Mouse (Mus musculus) embryo, embryonic 11 days (tissue): ENCODE results near the gene Babam1.

Source experiments
- DNase-seq: peaks from one replicate; pipeline ENCODE4 v3.0.0-alpha.2; 2015

Gene Babam1

DNA sequence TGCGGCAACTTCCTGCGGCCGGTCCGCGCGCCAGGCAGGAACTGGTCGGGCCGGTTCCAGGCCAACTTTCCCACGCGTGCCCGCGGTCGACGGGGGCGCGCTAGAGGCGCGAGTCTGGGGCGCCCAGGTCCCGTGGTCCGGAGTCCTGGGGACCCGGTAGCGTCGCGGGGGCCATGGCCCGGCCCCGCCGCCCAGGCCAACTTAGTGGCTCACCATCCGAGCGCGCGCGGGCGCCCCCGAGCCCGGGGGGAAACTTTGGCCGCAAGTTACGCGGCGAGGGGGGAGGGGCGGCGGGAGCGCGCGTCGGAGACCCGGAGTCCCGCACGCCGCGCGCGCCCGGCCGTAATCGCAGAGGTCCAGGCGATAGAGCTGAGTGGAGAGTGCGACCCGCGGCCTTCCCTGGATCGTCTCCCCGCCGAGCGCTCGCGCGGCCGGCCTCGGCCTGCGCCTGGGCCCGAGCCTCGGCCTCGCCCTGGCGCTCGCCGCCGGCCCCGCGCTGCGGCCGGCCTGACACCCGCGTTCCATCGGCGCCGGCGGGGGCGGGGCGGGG, 15.2 kb upstream of the Babam1 start, which contains the start of gene Nr2f6:
Gene Nr2f6, minus strand, starts transcription at position 540 of the 550 bp plus-strand sequence.
- DNase-seq: peak; percentile 90

DNA sequence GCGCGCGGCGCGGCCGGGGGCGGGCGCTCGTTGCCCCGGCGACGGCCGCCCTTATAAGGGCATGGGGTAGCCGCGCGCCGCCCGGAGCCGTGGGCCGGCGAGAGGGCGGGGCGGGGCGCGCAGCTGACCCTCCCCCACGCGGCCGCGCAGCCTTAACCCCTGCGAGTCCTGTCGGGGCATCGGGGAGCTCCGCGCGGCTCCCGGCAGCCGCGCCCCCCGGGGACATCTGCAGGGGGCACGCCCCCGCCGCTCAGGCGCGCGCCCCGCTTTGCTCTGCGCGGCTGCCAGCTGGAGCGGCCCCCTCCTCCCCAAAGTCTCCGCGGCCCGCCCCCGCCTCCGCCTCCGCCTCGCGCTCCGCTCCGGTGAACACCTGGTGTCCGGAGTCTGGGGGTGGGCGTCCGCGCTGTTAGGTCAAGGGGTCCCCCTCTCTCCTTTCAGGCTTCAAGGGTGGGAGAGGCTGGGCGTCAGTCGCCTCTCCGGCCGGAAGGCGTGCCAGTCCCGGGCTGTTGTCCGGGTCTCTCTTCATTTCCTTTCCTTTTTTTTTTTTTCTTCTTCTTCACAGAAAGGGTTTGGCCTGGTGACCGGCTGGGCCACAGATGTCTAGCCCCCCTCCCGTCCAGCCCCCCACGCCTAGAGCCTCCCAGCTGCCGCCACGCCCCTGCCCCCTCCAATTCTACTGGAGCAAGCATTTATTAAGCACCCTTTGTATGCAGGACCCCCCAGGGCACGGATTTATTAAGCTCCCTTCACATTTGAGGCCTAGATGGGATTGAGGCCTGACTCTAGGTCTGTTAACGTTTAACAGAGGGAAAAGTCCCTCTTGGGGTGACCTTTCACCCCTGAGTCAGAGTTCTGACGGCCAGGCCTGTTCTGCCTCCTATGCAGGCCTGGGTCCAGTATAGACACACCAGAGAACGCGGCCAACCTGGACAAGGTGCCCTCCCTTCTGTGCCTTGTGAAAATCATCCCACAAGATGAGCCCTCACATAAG, 14.4 kb upstream of the Babam1 start:
- DNase-seq: peak; percentile 95

DNA sequence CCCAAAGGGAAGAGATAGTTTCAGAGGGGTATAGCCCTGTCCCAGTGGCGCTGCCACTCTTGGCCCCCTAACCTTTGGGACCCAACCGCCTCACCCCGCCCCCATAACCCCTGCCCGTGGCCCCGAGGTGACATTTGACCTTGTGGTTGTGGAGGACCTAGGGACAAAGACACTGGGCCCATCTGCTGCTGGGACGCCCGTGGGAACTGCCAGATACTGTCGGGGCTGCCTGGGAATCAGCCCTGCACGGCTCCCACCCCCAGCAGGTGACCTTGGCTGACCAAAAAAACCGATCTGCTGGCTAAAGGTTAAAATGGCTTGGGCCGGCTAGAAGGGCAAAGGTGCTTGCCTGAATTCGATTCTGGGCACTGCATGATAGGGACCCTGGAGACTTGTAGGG, 13.3 kb upstream of the Babam1 start:
- DNase-seq: peak; percentile 41

DNA sequence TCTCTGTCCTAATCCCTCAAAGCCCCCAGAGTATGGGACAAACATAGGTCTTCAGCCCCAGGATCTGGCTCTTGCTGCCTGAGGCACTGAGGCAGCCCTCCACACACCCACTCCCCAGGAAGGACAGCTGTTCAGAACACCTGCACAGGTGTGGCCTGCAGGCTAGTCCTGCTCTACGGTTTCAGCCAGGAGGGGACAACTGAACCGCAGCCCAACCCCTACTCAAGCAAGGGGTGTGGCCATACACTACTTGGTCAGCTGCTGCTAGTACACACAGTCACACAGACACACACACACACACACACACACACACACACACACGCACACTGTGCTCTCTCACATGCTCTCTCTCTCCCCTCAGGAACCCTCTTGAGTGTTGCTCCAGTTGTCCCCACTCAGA, 12.8 kb upstream of the Babam1 start:
- DNase-seq: no peak

DNA sequence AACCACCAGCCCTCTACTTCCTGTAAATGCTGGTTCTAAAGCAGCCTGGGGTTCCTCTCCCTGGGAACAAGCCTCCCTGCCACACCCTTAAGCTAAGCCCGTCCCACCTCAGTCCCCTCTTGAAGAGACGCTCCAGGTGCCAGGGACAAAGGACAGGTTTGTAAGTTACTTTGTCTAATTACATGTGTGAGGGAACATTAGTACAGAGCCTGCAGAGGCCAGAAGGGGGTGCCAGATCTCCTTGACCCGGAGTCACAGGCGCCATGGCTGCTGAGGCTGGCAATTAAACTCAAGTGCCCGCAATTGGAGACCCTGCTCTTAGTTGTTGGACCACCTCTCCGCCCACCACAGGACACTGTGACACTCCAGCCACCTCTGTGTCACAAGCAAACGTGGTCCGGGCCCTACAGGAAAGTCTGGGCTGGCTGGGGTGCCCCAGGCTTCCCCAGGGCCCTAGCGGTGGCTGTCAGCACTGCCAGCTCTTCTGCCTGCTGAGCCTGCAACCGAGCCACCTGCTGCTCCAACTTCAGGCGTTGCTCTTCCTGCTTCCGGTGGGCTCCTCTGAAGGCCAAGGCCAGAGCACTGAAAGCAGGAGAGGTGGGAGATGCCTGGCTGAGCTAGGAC, 11.3 kb upstream of the Babam1 start:
- DNase-seq: no peak

DNA sequence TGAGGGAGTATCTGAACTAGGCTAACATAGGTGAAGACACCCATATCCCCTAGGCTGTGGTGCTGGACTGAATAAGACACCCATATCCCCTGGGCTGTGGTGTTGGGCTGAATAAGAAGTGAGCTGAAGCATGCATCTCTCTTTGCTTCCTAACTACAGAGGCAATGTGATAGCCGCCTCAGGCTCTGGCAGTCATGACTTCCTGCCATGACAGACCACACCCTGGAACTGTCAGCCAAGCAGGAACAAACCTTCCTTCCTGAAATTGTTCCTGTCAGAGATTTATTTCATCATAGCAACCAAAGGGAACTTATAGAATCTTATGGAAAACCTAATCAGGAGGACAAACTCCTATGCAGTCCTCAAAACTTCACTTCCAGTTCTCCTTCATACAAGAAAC, 8.4 kb upstream of the Babam1 start:
- no peak for DNase-seq

DNA sequence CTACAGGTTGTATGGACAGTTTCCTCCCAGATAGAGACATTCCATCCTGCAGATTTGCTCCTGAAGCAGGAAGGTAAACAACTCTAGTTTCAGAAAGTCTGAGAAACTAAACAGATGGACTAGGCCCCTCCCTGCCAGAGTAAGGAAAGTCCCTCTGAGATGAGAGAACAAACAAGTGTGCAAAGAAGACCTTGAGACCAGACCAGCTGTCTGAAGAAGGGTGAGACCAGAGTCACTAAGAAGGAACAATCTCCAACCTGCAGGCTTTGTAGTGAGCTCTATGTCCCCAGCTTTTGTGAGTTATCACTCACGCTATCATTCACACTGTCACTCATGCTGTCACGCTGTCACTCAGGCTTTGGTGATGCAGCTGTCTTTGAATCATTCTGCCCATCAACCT, 5.0 kb upstream of the Babam1 start:
- no peak for DNase-seq

DNA sequence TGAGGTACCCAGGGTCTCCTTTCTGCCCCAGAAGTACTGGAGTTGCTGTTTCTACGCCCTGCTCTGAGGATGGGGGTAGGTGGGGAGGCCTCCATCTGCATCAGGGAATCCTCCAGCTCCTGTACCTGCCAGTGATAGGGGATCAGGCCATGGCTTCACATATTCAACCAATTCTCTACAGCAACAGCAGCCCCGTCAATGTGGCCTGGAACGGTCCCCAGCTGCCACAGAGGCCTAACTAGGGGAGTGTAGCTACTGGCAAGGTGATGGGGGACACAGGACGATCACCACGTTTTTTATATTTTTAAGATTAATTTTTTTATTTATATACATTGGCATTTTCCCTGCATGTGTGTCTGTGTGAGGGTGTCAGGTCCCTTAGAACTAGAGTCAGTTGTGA, 4.3 kb upstream of the Babam1 start:
- no peak for DNase-seq

DNA sequence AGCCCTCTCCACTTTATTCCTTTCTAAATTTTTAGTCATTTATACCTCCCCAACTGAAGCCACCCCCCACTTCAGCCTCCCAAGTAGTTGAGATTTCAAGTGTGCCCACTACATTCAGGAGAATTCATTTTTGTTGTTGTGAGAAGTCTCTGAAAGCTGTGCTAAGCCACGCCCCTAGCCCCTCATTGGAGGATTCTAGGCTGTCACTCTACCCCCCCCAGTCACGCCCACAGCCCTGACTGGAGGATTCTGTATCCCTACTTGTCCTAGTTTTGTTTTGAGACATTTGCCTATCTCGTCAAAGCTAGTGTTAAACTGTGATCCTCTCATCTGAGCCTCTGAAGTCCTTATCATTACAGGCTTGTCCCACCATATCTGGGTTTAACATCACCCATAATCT, 3.8 kb upstream of the Babam1 start:
- DNase-seq: peak; percentile 76

DNA sequence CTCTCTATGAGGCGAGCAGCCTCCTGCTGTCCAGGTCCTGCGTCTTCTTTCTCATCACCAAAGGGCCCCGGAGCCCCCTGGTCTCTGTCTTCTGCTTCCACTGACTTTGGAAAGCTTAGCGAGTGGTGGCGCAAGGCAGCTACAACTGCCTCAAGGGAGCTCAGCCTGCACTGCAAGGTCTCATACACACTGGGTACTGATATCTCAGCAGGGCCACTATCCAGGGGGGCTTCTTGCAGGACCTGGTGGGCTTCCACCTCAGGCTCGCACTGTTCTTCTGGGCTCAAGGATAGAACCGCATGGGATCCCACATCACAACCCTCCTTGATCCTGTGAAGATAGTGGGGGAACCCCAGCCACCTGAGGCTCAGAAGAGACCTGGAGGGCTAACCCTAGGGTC, 2.2 kb upstream of the Babam1 start:
- no peak for DNase-seq

DNA sequence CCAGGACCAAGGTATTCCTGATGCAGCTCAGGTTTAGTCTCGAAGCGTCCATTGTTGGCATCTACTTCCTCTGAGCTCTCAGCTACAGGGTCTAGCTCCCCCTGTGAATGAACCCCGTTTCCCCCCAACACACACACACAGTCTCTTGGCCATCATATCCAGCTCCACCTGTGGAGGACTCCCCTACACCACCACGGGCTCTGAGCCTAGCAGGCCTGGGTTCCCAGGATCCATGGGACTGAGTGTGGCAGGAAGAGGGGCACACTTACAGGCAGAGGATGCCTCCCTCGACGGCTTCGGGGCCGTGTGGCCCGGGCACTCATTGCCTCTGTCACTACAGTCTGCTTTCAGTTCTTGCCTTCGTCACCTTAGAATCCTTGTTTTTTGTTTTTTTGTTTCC, 1.6 kb upstream of the Babam1 start:
- no peak for DNase-seq

DNA sequence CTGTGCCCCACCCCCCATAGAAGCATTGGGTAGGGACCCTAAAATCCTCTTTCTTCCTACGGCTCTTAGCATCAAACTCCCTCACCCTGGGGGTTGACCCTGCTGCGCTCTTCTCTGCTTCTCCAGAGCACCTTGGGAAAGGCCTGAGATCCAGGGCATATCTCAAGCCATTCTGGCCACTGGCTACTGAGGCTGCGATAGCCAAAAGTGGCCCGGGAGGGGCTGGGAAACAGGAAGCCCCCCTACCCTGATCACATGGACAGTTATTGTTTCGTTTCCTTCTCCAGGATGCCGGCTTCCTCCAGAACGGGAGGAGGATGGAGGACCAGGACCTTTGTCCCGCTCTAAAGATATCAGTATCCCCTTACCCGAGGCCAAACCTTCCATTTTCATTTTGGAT, 1.0 kb upstream of the Babam1 start, which contains the start of gene Ushbp1:
Gene Ushbp1, minus strand, starts transcription at position 174 of the 400 bp plus-strand sequence.
- no peak for DNase-seq

DNA sequence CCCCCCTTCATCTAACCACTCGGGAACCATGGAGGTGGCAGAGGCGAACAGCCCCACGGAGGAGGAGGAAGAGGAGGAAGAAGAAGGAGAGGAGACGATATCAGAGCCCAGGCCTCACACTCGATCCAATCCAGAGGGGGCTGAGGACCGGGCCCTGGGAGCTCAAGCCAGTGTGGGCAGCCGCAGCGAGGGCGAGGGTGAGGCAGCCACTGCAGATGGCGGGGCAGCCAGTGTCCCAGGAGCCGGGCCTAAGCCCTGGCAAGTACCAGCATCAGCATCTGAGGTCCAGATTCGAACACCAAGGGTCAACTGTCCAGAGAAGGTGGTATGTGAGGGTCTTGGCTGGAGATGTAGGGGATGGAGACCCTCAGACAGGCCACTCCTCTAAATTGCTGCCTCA, 1.0 kb downstream of the Babam1 start:
- DNase-seq: no peak

DNA sequence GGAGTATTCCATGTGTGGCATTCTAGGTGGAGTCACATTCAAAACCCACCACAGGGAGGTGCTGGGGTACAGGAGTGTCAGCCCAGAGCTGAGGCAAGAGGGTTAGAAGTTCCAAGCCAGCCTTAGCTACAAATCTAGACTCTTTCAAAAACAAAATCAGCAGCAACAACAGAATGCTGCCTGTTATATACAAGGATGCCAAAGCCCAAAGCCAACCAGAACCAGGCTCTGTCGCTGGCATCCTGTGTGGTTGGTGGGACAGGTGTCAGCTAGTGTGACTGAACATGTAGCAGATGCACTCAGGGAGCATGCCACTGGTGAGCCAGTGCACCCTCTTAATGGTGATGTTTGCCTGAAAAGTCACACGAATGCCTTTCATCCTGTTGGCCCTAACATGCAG, 4.2 kb downstream of the Babam1 start:
- DNase-seq: no peak

DNA sequence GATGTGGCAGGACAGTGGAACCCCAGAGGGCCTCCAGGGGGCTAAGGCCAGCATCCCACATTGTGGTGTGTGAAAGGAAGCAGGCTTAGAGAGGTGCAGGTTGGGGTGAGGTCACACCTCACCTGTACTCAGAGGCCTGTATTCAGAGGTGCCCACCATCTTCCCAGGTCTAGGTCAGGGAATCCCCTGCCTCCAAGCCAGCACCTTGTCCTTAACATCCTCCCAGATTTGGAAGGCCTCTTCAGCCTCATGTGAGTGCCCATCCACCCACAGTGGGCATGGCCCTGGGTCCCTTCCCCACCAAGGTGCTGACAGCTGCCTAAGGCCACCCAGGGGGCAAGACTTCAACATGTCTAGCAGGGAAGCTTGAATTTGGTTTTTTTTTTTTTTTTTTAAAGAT, 4.8 kb downstream of the Babam1 start:
- no peak for DNase-seq

DNA sequence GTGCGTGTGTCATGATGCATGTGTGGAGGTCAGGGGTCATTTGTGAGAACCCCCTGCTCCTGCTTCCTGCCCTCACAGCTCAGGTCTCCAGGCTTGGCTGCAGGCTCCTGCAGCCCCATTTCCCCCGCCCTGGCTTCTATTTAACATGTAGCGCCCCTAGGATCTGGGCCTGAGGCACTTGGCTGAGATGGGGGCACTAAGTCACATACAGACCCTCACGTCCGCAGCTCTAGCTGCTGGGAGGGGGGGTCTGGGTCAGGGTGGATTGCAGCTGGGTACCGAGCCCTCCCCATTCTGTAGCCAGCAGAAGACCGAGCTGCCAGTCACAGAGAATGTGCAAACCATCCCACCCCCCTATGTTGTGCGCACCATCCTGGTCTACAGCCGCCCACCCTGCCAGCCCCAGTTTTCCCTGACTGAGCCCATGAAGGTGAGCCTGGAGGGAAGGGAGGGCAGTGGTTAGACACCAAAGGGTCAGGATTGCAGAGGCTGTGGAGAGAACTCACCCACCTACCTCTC, 5.8 kb downstream of the Babam1 start:
- no peak for DNase-seq

DNA sequence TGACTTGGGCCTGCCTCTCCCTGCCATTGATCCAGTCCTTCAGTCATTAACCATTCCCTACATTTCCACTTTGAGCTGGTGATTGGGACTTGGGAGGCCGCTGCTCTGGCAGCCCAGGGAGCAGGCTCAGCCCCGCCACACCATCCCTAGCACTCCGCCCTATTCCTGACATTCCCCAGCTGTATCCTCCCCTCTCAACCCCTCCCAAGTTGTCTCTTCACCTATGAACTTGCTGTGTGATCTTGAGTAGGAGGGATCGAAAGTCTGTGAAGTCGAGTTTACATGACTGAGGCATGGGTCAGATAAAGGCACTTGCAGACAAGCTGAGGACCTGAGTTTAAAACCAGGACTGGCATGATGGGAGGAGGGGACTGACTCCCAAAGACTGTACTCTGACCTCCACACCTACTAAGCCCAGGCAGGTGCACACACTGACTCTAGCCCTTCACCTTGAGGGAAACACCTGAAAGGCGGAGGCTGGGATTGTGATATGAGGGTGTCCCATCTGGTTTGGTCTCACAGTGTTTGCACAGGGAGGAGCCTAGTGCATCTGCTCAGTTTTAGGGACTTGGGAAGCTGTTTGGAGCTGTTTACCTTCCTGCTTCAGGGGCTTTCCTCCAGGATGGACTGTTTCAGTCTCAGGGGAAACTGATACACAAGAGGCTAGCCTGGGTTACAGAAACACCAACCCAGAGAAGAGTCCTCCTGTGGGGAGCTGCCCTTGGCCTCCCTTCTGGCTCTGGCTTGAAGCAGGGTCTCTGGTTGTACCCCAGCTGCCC, 6.6 kb downstream of the Babam1 start:
- DNase-seq: no peak

DNA sequence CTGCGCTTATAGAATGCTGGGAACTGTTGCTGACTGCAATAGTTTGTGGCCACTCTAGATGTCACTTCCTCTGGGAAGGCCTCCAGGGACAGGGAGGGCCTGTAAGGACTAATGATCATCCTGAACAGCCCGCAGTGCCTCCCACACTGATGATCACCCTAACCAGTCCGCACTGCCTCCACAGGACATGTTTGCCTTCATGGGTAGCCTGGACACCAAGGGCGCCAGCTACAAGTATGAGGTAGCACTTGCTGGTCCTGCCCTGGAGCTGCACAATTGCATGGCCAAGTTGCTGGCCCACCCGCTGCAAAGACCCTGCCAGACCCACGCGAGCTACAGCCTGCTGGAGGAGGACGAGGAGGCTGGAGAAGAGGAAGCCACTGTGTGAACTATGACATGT, 7.3 kb downstream of the Babam1 start:
- no peak for DNase-seq

DNA sequence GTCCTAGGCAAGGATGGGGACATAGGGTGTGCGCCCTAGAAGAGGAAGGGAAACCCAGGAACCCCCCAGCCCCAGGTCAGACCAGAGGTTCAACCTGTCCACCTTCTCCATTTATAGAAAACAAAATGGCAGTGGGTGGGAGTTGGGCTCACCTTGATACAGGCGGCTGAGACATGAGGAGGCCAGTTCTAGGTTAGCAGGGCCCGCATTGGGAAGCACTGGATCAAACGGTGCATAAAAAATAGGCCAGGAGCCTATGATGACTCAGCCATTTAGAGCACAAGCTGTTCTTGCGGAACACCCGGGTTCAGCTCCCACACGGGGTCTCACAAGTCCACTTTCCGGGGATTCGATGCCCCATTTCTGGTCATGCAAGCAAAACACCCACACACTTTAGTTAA, 8.3 kb downstream of the Babam1 start:
- peak; percentile 23 for DNase-seq

DNA sequence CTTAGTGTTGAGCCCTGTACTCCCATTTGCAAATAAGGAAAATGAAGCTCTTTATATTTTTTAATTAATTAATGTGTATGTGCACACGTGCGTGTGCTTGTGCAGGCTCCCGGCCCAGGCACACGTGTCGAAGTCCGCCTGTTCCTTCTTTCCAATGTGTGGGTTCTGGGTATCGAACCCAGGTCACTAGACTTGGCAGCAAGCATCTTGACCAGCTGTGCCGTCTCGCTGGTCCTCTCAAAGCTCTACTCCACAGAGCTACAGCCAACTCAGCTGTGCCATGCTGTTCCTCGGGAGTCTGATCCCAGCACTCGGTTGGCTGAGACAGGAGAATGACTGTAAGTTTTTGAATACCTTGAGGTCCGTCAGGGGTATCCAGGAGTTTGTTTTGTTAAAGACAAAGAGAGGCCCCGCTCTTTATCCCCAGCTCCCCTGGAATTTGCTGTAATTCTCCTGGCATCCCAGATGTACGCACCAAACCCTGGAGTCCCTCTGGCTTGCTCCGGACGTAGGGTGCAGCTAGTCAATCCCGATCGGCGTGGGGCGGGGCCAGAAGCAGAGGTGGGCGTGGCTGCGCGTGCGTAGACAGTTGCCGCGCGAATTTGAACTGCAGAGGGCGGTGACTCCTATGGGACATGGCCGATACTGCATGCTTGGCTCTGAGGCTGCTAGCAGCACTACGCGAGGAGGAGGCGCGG, 8.9 kb downstream of the Babam1 start, which contains the start of gene Ankle1:
Gene Ankle1, plus strand, starts transcription at position 610 of the 698 bp plus-strand sequence.
- peak; percentile 96 for DNase-seq

DNA sequence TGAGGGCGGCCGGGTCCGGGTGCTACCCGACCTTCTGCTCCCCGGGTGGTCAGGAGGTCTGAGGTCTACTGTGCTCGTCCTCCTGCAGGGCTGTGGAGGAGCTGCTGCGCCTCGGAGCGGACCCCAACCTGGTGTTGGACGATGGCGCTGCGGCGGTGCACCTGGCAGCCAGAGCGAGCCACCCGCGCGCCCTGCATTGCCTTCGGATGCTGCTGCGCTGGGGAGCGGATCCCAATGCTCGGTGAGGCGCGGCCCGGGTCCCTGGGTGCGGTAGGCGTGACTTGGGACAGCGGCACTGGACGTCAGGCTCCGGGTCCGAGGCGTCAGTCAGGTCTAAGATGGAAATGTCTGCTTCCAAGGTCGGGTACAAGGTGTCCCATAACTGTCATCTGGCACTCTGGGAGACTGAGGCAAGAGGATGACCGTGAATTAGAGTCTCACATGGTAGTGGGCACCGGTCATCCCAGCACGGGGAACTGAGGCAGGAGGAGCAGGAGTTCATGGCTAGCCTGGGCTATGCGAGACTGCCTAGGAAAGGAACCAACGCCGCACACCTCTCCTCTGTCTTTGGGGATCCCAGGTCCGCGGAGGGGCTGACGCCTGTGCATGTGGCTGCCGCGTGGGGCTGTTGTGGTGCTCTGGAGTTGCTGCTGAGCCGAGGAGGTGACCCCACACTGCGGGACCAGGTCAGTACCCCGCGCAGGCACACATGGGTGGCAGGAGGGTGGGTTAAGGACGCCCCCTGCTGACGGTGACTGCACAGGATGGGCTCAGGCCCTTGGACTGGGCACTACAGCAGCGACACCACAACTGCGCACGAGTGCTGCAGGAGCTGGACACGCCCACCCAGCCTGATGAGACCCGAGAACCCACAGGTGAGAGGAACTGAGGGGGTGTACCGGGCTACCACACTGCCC, 9.7 kb downstream of the Babam1 start:
- peak; percentile 86 for DNase-seq
